Mouse (Mus musculus) lung, adult 2 months (tissue): ENCODE data around the gene Osbpl11. TPM values are rescaled to one million over a fixed set of nuclear protein-coding genes. Genes with fewer than 3 reads are reported as not detected.
"Not testable (repeated sequence)": the region's sequence is repeated elsewhere in the genome, so short reads cannot be mapped to it uniquely, and the experiment has no call there.

Experiments used
- DNase-seq: peaks from one replicate; pipeline ENCODE4 v3.0.0; 2022
- H3K4me1 ChIP-seq: fragments of 200-500 bp; 2 replicates; pipeline ENCODE4 v1.6.1; 2011; ENCODE audit warnings: low read length; ENCODE audit not compliant: control insufficient read depth, insufficient read depth
- H3K4me3 ChIP-seq: fragments of 200-500 bp; replicated peaks from 2 replicates; pipeline ENCODE3; 2011; ENCODE audit warnings: low read depth, mild to moderate bottlenecking, control low read depth, low read length; ENCODE audit errors: extremely low read depth
- CTCF ChIP-seq: fragments of 200-500 bp; IDR thresholded peaks from 2 replicates; pipeline ENCODE4 v1.5.1; 2011; ENCODE audit warnings: mild to moderate bottlenecking, low read length, control low read depth; ENCODE audit not compliant: insufficient read depth
- POLR2A ChIP-seq: fragments of 200-500 bp; IDR thresholded peaks from 2 replicates; pipeline ENCODE4 v1.6.1; 2011; ENCODE audit warnings: low read depth, mild to moderate bottlenecking, control low read depth, low read length, borderline replicate concordance; ENCODE audit errors: extremely low read depth
- WGBS: fragments of 180-500 bp; shearing (Covaris S2); methylation state at CpG from one replicate; pipeline ENCODE4 v1.1.7; 2018; 5-methylcytosine and 5-hydroxymethylcytosine counted together
- polyA plus RNA-seq: library from polyadenylated mRNA; depleted of rRNA; stranded (reverse); fragments of >200 nt; gene quantifications from 2 replicates; pipeline ENCODE4 v1.2.3, GENCODE M21; 2012

Gene Osbpl11
- polyA plus RNA-seq, 1 experiment: 11.3 TPM

DNA sequence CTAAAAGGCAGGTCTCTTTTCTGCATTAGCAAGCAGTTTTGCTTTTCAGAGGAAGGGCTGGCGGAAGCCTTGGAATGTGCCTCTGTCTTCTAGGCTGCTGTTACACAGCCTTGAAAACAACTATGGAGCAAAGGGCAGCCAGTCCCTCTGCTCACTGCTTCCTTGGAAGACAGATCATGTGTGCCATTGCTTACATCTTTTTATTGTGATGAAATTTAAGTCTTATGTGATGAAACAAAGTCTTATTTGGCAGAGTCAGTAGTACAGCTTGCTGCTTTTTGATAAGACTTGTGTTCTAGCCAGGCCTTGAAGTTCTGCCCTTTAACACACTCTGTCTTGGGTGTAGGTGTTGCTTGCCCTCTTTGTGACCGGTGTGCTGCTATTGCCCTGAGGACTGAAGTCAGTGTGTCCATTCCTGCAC, 6.8 kb downstream of the Osbpl11 start:
- 48% methylated on average over 2 of the region's 2 CpGs for WGBS

DNA sequence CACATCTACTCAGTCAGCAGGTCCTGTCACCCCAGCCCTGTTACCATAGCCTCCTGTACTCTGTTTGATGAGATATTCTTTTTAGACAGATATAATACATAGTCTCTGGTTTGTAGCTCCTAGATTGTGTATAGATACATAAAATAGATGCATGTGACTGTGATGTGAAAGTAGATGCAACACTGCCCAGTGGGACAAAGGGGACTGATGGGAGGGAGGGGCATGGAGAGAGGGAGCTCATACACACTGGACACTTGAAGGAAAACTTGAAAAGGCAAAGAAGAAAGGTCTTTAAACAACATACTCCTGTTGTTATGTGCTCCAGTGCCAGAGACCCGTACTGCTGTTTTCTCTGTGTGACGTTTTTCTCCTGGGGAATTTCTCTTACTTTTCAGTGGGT, 7.4 kb downstream of the Osbpl11 start:
- WGBS: 49% methylated on average over 2 of the region's 2 CpGs
- no peak overlapping the region for H3K4me3 ChIP-seq
- TF ChIP-seq CTCF: no peak
- no peak for TF ChIP-seq POLR2A
- peaks cover 9% of the 10 kb centered on the region for H3K4me1 ChIP-seq
- no peak for DNase-seq

More for the DNA sequence above, 6.8 kb downstream of the Osbpl11 start:
- no peak for TF ChIP-seq POLR2A
- no peak for TF ChIP-seq CTCF
- Histone ChIP-seq H3K4me1 (peaks cover 9% of the 10 kb centered on the region), H3K4me3 (no peak overlapping the region)
- peak; percentile 25 for DNase-seq

DNA sequence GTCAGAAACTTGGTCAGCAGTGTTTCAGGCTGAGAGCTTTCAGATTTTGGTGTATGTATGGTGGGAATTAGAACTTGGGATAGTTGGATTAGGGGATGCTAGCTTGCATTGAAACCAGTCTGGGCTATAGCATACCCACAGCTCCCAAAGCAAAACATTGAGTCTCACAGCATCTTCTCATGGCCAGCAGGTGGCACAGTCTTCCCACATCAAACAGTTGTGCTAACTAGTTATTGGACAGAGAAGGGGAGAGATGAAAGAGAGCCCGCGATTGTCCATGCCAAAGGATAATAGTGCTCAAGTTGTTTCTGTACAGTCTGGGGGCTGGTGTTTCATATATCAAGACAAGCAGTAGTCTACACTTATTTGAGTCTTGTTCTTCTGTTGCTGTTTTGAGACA, 8.8 kb downstream of the Osbpl11 start:
- TF ChIP-seq CTCF (peak; percentile 56), POLR2A (no peak)
- 17% methylated on average over 2 of the region's 2 CpGs for WGBS

DNA sequence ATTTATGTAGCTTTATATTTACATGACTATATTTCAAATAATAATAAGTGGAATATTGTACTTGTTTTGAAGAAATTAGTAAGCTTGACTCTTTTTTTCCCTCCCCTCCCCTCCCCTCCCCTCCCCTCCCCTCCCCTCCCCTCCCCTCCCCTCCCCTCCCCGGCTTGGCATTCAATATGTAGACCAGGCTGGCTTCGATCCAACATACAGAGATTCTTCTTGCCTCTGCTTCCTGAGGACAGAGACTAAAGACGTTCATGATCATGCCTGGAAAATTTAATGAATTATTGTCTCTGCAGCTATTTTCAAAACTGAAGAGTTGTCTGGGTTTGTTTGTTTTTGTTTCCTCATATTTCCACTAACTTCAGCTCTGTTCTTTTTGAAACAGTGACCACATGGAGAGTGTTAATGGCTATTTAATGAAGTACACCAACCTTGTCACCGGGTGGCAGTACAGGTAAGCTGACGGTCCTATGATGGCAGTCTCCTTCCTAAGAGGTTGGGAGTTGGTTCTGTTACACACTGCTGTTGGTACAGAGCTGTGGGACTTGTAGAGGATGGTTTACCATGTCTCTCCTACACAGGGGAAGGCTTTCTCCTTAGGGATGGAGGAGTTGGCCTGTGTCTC, 10.9 kb downstream of the Osbpl11 start:
- Histone ChIP-seq H3K4me3 (no peak overlapping the region), H3K4me1 (peaks cover 9% of the 10 kb centered on the region)
- no peak for DNase-seq
- WGBS: 46% methylated on average over 4 of the region's 5 CpGs
- TF ChIP-seq POLR2A (no peak), CTCF (peak; percentile 15; the same call in 1 of the 2 replicates)

More for the DNA sequence above, 8.8 kb downstream of the Osbpl11 start:
- peak; percentile 46 for DNase-seq
- Histone ChIP-seq H3K4me1 (peaks cover 9% of the 10 kb centered on the region), H3K4me3 (no peak overlapping the region)

DNA sequence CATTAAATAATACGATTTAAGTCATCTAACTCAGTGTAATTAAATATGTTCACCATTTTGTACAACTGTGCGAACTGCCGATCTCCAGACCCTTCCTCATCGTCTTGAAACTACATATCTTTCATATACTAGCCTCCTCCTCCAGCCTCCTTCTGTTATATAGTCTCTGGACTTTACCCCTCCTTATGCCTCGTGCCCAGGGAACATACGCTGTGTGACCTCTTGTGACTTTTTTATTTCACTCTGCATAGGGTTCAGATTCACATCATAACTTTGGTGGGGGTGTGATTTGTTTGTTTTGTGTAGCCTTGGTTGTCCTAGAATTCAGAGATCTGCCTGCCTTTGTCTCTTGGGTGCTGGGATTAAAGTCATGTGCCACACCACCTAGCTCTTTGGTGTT, 11.7 kb downstream of the Osbpl11 start:
- peaks cover 5% of the 10 kb centered on the region for H3K4me1 ChIP-seq
- TF ChIP-seq POLR2A (no peak), CTCF (no peak)
- WGBS: 90% methylated on average over 6 of the region's 6 CpGs
- no peak for DNase-seq
- no peak overlapping the region for H3K4me3 ChIP-seq

DNA sequence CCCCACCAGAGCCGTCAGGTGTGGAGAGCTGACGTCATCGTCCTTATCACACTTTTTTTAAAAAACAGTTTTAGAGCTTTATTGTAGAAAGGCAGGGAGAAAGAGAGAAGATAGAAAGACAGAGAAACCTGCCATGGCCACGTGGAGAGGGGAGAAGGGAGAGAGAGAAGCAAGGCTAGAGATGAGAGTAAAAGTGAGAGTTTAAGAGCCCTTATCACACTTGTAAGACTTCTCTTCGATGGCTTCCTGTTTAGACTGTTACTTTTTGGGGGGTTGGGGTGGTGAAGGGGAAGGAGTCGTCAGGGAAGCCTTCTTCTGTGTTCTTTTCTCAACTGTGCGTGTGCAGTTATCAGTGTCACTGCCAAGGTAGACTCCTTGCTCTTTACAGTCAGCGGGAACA, 15.7 kb downstream of the Osbpl11 start:
- no peak for TF ChIP-seq POLR2A
- TF ChIP-seq CTCF: no peak
- DNase-seq: no peak
- 61% methylated on average over 8 of the region's 8 CpGs for WGBS
- no peak overlapping the region for H3K4me3 ChIP-seq
- no peaks in the 10 kb centered on the region; the same call in 1 of the 2 replicates for H3K4me1 ChIP-seq

DNA sequence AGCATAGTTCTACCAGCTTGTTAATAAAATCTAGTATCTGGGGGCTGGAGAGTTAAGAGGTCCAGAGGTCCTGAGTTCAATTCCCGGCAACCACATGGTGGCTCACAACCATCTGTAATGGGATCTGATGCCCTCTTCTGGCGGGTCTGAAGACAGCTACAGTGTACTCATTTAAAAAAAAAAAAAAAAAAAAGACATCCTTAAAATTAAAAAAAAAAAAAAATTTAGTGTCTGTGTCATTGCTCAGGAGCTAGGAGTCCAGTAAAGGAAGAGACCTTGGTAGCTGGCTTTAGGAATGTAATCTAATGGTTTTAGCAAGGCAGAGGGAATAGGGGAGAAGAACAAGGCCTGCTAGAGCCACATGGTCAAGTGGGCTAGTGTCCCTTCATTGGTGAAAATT, 25.9 kb downstream of the Osbpl11 start:
- TF ChIP-seq POLR2A (no peak), CTCF (no peak)
- Histone ChIP-seq H3K4me3 (no peak overlapping the region), H3K4me1 (no peaks in the 10 kb centered on the region)
- 94% methylated on average over 2 of the region's 2 CpGs for WGBS
- DNase-seq: no peak

DNA sequence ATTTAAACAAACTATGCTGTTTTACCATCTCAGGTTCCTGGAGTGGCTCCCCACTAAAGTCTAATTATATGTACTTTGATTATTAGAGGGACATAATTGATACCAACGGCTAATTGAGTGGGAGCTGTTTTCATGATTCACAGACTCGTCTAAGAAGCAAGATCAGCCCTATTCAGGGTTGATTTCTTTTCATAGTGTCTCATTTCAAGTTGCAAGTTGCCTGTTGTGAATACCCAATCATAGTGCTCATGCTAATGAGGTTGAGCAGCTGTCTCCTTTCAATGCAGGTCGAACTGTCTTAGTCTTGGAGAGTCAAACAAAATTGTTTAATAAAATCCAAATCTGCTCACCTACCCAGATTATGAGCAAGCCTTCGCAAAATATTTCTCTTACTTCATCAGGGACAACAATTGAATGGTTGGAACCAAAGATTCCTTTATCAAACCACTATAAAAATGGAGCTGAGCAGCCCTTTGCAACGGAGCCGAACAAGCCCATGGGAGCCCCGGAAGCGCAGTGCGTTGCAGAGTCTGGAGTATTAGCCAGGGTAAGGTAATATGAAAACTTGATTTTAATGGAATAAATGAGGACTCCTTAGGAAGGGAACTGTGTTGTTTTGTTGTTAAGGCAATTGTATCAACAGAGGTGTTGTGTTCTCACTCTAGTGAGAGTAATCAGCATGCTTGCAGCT, 31.6 kb downstream of the Osbpl11 start:
- no peak for TF ChIP-seq POLR2A
- no peak for TF ChIP-seq CTCF
- Histone ChIP-seq H3K4me3 (no peak overlapping the region), H3K4me1 (no peaks in the 10 kb centered on the region)
- WGBS: 85% methylated on average over 9 of the region's 9 CpGs
- no peak for DNase-seq

DNA sequence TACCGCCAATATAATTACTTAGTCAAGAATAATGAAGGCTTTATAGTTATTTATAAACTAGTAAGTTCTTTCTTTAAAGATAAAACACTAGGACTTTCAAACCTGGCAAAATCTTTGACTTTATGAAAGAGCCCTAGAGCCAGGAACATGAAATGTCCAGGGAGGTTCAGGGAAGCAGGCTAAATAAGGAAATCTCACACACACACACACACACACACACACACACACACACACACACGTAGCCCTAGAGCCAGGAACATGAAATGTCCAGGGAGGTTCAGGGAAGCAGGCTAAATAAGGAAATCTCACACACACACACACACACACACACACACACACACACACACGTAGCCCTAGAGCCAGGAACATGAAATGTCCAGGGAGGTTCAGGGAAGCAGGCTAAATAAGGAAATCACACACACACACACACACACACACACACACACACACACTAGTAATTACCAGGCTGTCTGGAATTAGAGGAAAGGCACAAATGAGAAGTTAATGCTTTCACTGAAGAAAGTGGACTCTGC, 32.7 kb downstream of the Osbpl11 start:
- 49% methylated on average over 3 of the region's 3 CpGs for WGBS
- not testable (repeated sequence) for H3K4me1 ChIP-seq, H3K4me3 ChIP-seq, DNase-seq

DNA sequence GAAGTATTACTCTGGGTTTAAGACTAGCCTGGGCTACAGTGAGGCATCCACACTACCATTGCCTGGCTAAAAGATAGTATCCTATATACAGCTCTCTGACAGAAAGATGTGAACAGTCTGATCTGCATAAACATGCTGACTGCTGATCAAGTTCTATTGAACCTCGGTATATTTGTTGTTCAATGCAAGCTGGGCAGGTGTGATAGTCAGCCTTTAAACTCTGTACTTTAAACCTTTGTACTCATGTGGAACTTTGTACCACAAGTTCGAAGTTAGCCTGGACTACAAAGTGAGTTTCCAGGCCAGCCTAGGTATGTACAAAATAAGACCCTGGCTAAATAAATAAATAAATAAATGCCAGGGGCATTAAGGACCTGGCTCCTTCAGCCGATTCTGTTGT, 37.6 kb downstream of the Osbpl11 start:
- TF ChIP-seq POLR2A (no peak), CTCF (no peak)
- WGBS: 77% methylated on average over 3 of the region's 3 CpGs
- no peak for DNase-seq

More for the DNA sequence above, 37.6 kb downstream of the Osbpl11 start:
- H3K4me3 ChIP-seq: no peak overlapping the region
- no peaks in the 10 kb centered on the region for H3K4me1 ChIP-seq
